Mouse (Mus musculus) testis, adult 2 months (tissue): ENCODE measurements at regions not wholly inside any gene's neighbourhood (a gene's known extent, or its start where the extent isn't known, plus 50 kb on each side); places are given as distances from the start of the nearest gene placed in this dataset.
"Not testable (repeated sequence)": the region's sequence is repeated elsewhere in the genome, so short reads cannot be mapped to it uniquely, and the experiment has no call there.

ENCODE experiments used
- H3K27ac ChIP-seq: fragments of 200-500 bp; 2 replicates; pipeline ENCODE4 v1.5.1; 2012; ENCODE audit warnings: low read depth, low read length; ENCODE audit not compliant: control insufficient read depth, insufficient read depth
- H3K27me3 ChIP-seq: fragments of 200-500 bp; 2 replicates; pipeline ENCODE4 v1.6.1; 2012; ENCODE audit warnings: mild to moderate bottlenecking, low read length, moderate library complexity; ENCODE audit not compliant: control insufficient read depth, insufficient read depth
- H3K36me3 ChIP-seq: fragments of 200-500 bp; 2 replicates; pipeline ENCODE4 v1.6.1; 2012; ENCODE audit warnings: mild to moderate bottlenecking, low read length; ENCODE audit not compliant: control insufficient read depth, insufficient read depth
- H3K4me1 ChIP-seq: fragments of 200-500 bp; 2 replicates; pipeline ENCODE4 v1.6.1; 2012; ENCODE audit warnings: low read length; ENCODE audit not compliant: control insufficient read depth, insufficient read depth
- H3K4me3 ChIP-seq: fragments of 200-500 bp; 2 replicates; pipeline ENCODE4 v1.5.1; 2012; ENCODE audit warnings: low read depth, mild to moderate bottlenecking, low read length, moderate library complexity, mixed read lengths; ENCODE audit not compliant: control insufficient read depth
- CTCF ChIP-seq: fragments of 200-500 bp; IDR thresholded peaks from 2 replicates; pipeline ENCODE4 v1.5.1; 2012; ENCODE audit warnings: low read depth, mild to moderate bottlenecking, inconsistent platforms, low read length, moderate library complexity; ENCODE audit not compliant: control insufficient read depth, insufficient read depth, insufficient replicate concordance
- POLR2A ChIP-seq: fragments of 200-500 bp; IDR thresholded peaks from 2 replicates; pipeline ENCODE4 v1.6.1; 2012; ENCODE audit warnings: low read depth, mild to moderate bottlenecking, inconsistent platforms, low read length, moderate library complexity; ENCODE audit not compliant: control insufficient read depth

DNA sequence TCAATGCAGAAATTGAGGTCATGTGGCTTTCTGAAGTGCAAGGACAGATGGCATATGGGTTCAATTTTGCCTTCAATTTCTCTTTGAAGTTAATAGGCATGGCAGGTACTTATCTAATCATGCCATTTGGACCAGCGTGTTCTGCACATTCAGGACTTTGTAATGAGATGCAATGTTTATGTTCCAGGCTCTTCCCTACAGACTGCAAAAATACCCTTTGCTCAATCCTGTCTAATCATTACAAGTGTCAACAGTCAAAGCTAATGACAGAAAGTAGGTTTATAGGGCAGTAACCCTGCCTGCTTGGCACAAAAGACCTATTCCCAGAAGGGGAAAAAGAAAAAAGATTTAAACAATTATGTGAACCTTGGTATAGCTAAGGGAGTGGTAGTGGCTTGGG, 96.5 kb downstream of the Gm5426 start:
- Histone ChIP-seq H3K27ac (no peak overlapping the region), H3K36me3 (no peaks in the 10 kb centered on the region), H3K4me1 (no peaks in the 10 kb centered on the region), H3K27me3 (no peaks in the 10 kb centered on the region), H3K4me3 (no peak overlapping the region)
- TF ChIP-seq CTCF (no peak), POLR2A (no peak)

DNA sequence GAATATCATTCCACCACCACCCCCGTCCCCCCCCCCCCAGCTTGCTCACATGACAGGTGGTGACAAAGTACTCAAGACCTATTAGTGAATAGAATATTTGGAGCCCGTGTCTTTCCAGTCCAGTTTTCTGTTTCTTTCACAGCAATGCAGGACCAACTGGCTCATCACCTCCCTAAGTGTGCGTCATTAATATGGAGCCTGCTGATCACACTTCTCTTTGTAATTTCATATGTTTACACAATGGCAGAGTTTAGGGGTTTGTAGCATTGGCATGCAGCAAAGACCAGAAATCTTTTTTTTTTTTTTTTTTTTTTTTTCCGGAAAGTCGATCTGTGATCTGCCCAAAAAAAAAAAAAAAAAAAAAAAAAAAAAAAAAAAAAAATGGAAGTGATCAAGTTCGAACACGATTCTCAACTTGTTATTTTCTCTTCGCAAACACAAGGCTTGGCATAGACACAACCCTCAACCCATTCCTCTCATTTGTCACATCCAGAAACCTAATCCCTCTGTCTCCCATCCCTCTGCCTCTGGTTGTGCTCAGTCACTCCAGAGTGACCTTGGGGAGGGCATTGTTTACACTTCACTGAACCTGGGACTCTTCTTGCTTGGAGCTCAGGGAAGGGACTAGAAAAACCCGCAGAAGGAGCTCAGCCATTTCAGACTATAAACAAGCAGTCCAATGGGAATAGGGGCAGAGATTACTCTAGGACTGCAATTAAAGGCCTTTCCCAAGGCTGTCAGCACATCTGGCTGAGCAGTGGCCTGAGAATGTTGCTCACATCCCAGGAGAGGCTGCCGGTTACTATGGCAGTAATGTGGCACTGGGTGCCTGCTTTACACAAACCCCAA, 98.4 kb downstream of the Gm5426 start:
- H3K36me3 ChIP-seq, result no peaks in the 10 kb centered on the region
- no peaks in the 10 kb centered on the region for H3K4me1 ChIP-seq
- TF ChIP-seq POLR2A, result no peak
- TF ChIP-seq CTCF, result no peak
- no peaks in the 10 kb centered on the region for H3K27me3 ChIP-seq
- H3K27ac ChIP-seq, result no peak overlapping the region
- H3K4me3 ChIP-seq, result no peak overlapping the region

DNA sequence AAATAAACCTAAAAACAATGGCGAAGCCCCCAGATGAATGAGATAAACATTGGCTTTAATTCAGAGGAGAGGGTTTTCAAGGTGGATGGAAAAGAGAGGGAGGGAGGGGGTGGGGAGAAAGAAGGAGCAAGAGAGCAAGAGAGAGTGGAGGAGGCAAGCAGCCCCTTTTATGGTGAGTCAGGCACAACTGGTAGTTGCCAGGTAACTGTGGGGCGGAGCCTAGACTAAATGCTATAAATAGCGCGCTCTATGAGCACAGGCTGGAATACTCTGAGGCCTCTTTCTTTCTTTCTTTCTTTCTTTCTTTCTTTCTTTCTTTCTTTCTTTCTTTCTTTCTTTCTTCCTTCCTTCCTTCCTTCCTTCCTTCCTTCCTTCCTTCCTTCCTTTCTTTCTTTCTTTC, 99.6 kb downstream of the Gm5426 start:
- H3K27me3 ChIP-seq, H3K36me3 ChIP-seq, H3K27ac ChIP-seq, H3K4me3 ChIP-seq, H3K4me1 ChIP-seq: not testable (repeated sequence)

DNA sequence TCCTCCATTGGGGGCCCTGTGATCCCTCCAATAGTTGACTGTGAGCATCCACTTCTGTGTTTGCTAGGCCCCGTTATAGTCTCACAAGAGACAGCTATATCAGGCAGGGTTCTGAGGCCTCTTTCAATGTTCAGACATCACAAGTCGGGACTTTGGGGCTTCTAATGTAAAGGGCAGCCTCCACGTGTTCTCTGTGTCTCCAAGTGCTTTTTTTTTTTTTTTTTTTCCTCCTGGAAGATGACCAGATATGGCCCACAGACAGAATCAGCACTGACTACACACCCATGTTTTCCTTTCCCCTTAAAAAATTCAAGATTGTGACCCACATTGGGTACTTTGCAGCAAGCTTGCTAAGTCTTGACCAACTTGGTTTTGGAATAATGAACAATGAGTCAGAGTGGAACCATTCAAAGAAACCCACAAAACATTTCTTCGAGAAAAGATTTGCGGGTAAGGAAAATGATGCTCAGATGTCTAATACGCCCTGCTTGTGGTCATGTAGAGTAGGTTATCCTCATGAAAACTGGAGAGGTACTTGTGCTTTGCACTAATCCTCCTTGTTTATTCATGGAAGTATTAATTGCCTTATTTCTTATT, 100.5 kb downstream of the Gm5426 start:
- Histone ChIP-seq H3K27me3 (no peaks in the 10 kb centered on the region), H3K4me3 (no peak overlapping the region), H3K4me1 (no peaks in the 10 kb centered on the region), H3K27ac (no peak overlapping the region), H3K36me3 (no peaks in the 10 kb centered on the region)
- TF ChIP-seq CTCF (no peak), POLR2A (no peak)

DNA sequence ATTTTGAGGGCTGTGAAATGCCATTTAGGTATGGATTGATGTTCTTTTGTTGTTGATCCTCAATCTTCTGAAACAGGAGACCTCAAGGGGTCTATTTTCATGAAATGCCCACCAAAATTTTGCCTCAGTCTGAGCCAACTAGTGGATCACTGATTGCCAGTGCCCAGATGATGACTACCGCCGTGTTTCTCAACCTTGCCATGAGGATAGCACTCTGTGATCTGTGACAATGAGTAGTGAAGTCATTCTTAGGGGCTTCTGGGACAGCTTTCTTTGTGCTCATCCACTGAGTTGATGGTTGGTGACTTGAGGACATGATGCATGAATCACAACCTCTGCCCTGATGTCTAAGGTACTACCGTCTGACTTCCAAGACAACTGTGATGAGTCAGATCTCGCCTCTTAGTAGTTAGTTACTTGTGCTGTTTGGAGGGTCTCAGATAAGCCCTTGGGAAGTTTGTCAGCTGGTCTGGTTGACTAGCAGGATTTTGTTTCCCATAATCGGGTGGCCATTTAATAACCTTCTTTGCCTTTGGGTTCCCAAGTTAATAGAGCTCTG, 101.2 kb downstream of the Gm5426 start:
- no peak overlapping the region for H3K4me3 ChIP-seq
- no peaks in the 10 kb centered on the region for H3K4me1 ChIP-seq
- TF ChIP-seq CTCF (no peak), POLR2A (no peak)

DNA sequence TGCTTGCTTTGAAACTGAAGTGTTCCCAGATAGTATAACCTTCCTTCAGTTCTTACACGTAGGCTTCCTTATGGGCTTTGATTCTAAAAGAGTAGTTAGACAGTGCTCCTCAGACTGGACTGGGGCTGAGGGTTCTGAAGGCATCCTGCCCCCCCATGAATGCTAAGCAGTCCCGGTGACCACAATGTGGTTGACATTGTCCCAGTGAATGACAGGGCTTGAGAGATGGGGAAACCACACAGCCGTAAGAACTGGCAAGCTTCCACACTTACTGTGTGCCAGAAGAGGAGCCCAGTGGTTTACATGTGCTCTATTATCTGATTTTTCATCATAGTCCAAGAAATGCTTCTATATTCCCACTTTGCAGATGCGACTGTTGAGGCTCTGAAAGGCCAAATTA, 101.8 kb downstream of the Gm5426 start:
- H3K27me3 ChIP-seq, result no peaks in the 10 kb centered on the region
- no peak for TF ChIP-seq CTCF
- TF ChIP-seq POLR2A, result no peak
- no peak overlapping the region for H3K27ac ChIP-seq
- no peak overlapping the region for H3K4me3 ChIP-seq
- no peaks in the 10 kb centered on the region for H3K36me3 ChIP-seq
- H3K4me1 ChIP-seq, result no peaks in the 10 kb centered on the region

More for the DNA sequence above, 101.2 kb downstream of the Gm5426 start:
- Histone ChIP-seq H3K27me3 (no peaks in the 10 kb centered on the region), H3K36me3 (no peaks in the 10 kb centered on the region), H3K27ac (no peak overlapping the region)

DNA sequence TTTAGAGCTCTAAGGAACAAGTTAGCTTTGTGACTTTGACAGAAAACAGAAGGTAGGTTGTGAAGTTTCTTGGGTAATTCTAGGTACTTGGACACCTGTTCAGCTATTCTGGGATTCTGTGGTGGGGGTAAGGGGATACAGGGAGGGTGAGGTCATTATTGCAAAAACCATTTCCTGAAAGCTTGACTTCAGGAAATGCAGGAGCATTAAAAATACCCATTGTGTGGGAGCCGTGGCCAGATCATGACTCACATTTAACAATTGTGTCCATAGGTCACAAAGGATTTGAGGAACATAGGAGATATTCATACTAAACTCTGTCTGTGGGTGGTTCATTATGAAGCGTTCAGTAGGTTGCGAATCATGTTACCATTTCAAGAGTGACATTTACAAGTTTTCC, 102.4 kb downstream of the Gm5426 start:
- TF ChIP-seq CTCF (no peak), POLR2A (no peak)
- Histone ChIP-seq H3K4me1 (no peaks in the 10 kb centered on the region), H3K27ac (no peak overlapping the region), H3K36me3 (no peaks in the 10 kb centered on the region), H3K4me3 (no peak overlapping the region), H3K27me3 (no peaks in the 10 kb centered on the region)
